Mouse (Mus musculus) stomach, postnatal 0 days (tissue): Measurements from ENCODE around the gene Gm20458. TPM values are rescaled to one million over a fixed set of nuclear protein-coding genes. Genes with fewer than 3 reads are reported as not detected.
A peak's percentile ranks its signal among the peaks of the same experiment; 100 is the strongest.

Experiments
- ATAC-seq: fragments of 200-750 bp; cut with Nextera tagmentation; 2 replicates; pipeline ENCODE4 v1.8.0; 2017; ENCODE audit not compliant: low FRiP score, low TSS enrichment
- DNase-seq: peaks from one replicate; pipeline ENCODE4 v3.0.0-alpha.2; 2016; ENCODE audit warnings: low spot score
- H3K27ac ChIP-seq: fragments of 300-500 bp; sonication (generic); replicated peaks from 2 replicates; pipeline ENCODE4 v1.5.1; 2014; ENCODE audit warnings: mild to moderate bottlenecking, control low read depth
- H3K27me3 ChIP-seq: fragments of 300-500 bp; sonication (generic); 2 replicates; pipeline ENCODE4 v1.6.1; 2014; ENCODE audit warnings: low read length; ENCODE audit not compliant: control insufficient read depth, insufficient read depth
- H3K36me3 ChIP-seq: fragments of 300-500 bp; sonication (generic); 2 replicates; pipeline ENCODE4 v1.6.1; 2014; ENCODE audit warnings: low read length, mixed read lengths; ENCODE audit not compliant: control insufficient read depth, insufficient read depth
- H3K4me1 ChIP-seq: fragments of 300-500 bp; sonication (generic); replicated peaks from 2 replicates; pipeline ENCODE4 v1.6.1; 2014; ENCODE audit warnings: antibody characterized with exemption; ENCODE audit not compliant: control insufficient read depth, insufficient read depth
- H3K4me2 ChIP-seq: fragments of 300-500 bp; sonication (generic); replicated peaks from 2 replicates; pipeline ENCODE4 v1.6.1; 2014; ENCODE audit warnings: low read depth, mild to moderate bottlenecking, control low read depth, moderate library complexity
- H3K4me3 ChIP-seq: fragments of 300-500 bp; sonication (generic); 2 replicates; pipeline ENCODE4 v1.5.1; 2014; ENCODE audit warnings: low read depth, low read length, control low read depth
- H3K9ac ChIP-seq: fragments of 300-500 bp; sonication (generic); 2 replicates; pipeline ENCODE4 v1.6.1; 2014; ENCODE audit warnings: mild to moderate bottlenecking, low read length, control low read depth, mixed read lengths
- H3K9me3 ChIP-seq: fragments of 300-500 bp; sonication (generic); 2 replicates; pipeline ENCODE4 v1.6.1; 2016; ENCODE audit warnings: low read length; ENCODE audit not compliant: control insufficient read depth
- CTCF ChIP-seq: IDR thresholded peaks from 2 replicates; pipeline ENCODE4 v1.5.1; 2016; ENCODE audit warnings: antibody characterized with exemption, low read depth, mild to moderate bottlenecking, moderate library complexity
- EP300 ChIP-seq: optimal IDR thresholded peaks from 2 replicates; pipeline ENCODE3; 2016; ENCODE audit warnings: antibody characterized with exemption
- WGBS: fragments of 180-500 bp; shearing (Covaris S2); extraction: QIAGEN DNeasy Blood & Tissue Kit; methylation state at CpG from one replicate; pipeline ENCODE4 v1.1.7; 2014; 5-methylcytosine and 5-hydroxymethylcytosine counted together
- polyA plus RNA-seq: library from polyadenylated mRNA; unstranded; fragments of >200 nt; fragmentation: Nextera tagmentation; extraction: Ambion mirVana; gene quantifications from 2 replicates; pipeline ENCODE4 v1.2.1, GENCODE M21; 2015

Gene Gm20458
- polyA plus RNA-seq, 1 experiment from 2014 or later = 28.1 TPM

DNA sequence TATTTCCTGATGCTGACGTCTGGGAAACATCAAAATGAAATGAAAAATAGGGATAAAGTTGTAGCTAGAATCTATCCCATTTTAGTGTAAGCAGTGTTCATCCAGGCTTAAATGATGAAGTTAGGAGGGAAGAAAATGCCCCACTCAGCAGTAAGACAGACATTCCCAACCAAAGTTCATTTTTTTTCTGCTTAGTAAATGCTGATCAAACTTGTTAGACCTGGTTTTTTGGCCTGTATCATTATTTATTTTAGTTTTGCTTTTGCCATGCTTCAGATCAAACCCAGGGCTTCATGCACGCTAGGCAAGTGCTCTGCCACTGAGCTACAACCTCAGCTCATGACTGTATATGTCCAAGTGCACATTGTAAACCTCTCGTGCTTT lies 14.7 kb upstream of the Gm20458 start:
- Histone ChIP-seq H3K9ac (no peak overlapping the region), H3K27me3 (no peaks in the 10 kb centered on the region), H3K4me3 (no peak overlapping the region), H3K27ac (no peak overlapping the region), H3K36me3 (no peaks in the 10 kb centered on the region), H3K4me2 (no peak overlapping the region), H3K9me3 (no peaks in the 10 kb centered on the region), H3K4me1 (no peaks in the 10 kb centered on the region)
- TF ChIP-seq EP300 (no peak), CTCF (no peak)
- no peak for DNase-seq
- WGBS = 61% methylated on average over 3 of the region's 3 CpGs
- no peak for ATAC-seq

DNA sequence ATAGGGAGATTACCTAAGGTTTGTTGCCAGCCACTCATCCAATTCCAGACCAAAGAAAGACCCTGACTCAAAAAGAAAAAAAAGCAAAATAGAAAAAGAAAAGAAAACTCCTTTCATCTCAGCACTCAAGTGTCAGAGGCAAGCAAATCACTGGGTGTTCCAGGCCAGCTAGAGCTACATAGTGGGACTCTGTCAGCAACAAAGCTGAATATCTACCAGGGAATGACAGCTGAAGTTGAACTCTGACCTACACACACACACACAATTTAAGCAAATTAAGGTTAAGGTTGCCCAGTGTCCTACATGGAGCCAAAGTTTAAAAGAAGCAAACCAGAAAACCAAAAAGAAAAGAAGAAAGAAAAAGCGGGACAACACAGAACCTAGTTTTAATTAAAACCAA lies 12.6 kb upstream of the Gm20458 start:
- TF ChIP-seq CTCF (no peak), EP300 (no peak)
- WGBS = 90% methylated on average over 1 of the region's 1 CpGs
- Histone ChIP-seq H3K9me3 (no peaks in the 10 kb centered on the region), H3K9ac (no peak overlapping the region), H3K4me1 (0 out of 2 replicates have a peak, but pooled peaks cover 3% of the 10 kb centered on the region), H3K36me3 (no peaks in the 10 kb centered on the region), H3K27me3 (no peaks in the 10 kb centered on the region), H3K27ac (no peak overlapping the region), H3K4me3 (no peak overlapping the region), H3K4me2 (no peak overlapping the region)
- ATAC-seq (no peak), DNase-seq (no peak)

DNA sequence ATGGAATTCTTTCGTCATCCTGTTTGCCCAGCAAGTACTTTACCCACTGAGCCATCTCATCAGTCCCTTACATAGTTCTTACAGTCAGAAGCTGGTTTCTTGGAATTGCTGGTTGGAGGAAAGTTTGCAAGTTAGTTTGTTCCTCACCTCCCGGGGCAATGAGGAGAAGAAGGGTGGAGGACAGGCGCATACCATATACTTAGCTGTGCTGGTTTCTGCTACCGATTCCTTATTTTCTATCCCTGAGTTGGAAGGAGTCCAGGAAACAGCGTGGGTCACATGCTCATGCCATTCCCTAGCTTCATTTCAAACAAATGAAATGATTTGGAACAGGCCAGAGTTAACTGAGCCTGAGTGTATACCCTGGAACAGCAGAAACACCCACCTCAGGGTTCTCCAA lies 11.8 kb upstream of the Gm20458 start:
- DNase-seq (no peak), ATAC-seq (peak; percentile 15; the same call in 1 of the 2 replicates)
- Histone ChIP-seq H3K36me3 (no peaks in the 10 kb centered on the region), H3K9ac (no peak overlapping the region), H3K27me3 (no peaks in the 10 kb centered on the region), H3K27ac (peak overlapping the region; percentile 20; the same call in 1 of the 2 replicates), H3K4me1 (0 out of 2 replicates have a peak, but pooled peaks cover 3% of the 10 kb centered on the region), H3K4me2 (no peak overlapping the region), H3K4me3 (no peak overlapping the region), H3K9me3 (no peaks in the 10 kb centered on the region)
- 35% methylated on average over 5 of the region's 5 CpGs for WGBS
- TF ChIP-seq EP300 (no peak), CTCF (no peak)

DNA sequence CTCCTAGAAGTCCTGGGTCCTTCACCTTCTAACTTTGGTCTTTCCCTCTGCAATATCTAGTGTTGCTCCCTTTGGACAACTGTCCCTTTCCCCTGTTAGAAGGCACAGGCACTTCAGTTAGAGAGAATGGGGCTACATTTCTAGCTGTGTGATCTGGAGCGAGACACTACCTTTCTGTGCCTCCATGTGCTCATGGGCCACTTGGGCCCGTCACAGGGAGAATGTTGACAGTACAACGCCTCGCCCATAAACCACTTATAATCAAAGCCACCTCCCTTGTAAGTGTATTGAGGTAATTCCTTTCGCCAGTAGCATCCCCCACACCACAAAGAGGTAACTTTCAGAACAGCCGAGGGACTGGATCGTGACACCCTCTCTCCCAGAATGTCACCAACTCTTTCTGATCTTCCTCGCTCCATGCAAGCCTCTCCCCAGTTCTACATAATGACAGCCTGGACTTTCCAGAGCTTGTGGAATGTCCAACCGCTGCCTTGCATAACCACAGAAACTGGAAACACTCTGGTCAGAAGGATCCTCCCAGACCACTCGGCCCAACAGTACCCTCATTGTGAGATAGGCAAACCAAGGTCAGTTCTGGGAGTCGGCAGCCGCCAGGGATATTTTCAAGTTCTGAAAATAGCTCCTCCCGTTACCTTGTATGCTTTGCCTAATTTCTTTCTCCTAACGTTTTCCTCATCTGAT lies 11.3 kb upstream of the Gm20458 start:
- Histone ChIP-seq H3K9me3 (no peaks in the 10 kb centered on the region), H3K27ac (peak overlapping the region; percentile 20; the same call in 1 of the 2 replicates), H3K36me3 (no peaks in the 10 kb centered on the region), H3K4me2 (no peak overlapping the region), H3K4me3 (no peak overlapping the region), H3K27me3 (no peaks in the 10 kb centered on the region), H3K4me1 (0 out of 2 replicates have a peak, but pooled peaks cover 5% of the 10 kb centered on the region), H3K9ac (no peak overlapping the region)
- ATAC-seq (peak; percentile 45; the same call in 1 of the 2 replicates), DNase-seq (no peak)
- 64% methylated on average over 14 of the region's 14 CpGs for WGBS
- no peak for TF ChIP-seq EP300
- no peak for TF ChIP-seq CTCF

DNA sequence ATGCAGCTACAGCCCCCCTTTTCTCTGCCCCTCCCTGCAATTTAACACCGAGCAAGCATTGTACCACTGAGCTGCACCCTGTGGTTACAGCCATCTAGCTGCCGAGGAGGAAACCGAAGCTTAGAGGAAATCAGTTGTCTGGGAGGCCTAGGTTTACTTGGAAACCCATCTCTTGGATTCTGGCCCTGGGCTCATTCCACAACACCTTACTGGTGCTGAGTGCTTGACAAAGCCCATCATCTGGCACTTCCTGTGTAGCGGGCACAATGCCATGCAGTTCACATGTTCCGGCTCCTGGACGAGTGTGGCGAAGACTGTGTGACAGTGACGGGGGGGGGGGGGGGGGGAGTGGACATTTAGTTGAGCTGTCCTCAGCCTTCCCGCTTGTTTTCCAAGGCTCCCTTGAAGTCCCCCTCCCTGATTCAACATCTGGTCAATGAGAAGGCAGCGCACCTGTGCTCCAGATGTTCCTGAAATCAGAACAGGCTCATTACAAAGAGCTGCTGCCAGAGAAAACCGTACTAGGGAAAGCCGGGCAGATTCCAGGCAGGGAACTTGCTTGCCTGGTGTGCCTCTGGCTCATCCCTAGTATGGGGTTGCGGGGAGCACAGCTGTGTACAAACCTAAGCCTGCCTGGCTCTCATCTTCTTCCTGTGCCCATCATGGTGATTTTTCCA lies 8.6 kb upstream of the Gm20458 start:
- H3K9ac ChIP-seq = no peak overlapping the region
- H3K4me3 ChIP-seq = no peak overlapping the region
- H3K9me3 ChIP-seq = no peaks in the 10 kb centered on the region
- DNase-seq = no peak
- ATAC-seq = no peak
- H3K27me3 ChIP-seq = no peaks in the 10 kb centered on the region
- H3K4me1 ChIP-seq = peaks cover 15% of the 10 kb centered on the region
- 49% methylated on average over 12 of the region's 13 CpGs for WGBS
- no peaks in the 10 kb centered on the region for H3K36me3 ChIP-seq
- TF ChIP-seq CTCF = no peak
- TF ChIP-seq EP300 = no peak
- H3K4me2 ChIP-seq = no peak overlapping the region
- H3K27ac ChIP-seq = no peak overlapping the region
